Mouse (Mus musculus) adrenal gland, adult (tissue): ENCODE data around the gene Hbq1b.

ENCODE experiments used
- DNase-seq, 2 experiments: peaks; one replicate each; pipeline ENCODE4 v3.0.0; 2022 to 2023; ENCODE audit warnings: low spot score in 1 of 2; ENCODE audit not compliant: inconsistent age in 2 of 2

Gene Hbq1b

DNA sequence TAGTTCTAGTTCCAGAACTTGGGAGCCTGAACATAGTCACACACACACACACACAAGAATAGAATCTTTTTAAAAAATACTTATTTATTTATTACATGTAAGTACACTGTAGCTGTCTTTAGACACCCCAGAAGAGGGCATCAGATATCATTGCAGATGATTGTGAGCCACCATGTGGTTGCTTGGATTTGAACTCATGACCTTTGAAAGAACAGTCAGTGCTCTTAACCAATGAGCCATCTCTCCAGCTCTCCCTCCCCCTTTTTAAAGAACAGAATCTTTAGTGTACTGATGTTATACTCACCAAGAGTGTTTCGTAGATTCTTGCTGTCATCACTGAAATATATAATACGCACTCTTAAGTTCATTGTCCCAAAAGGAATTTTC, 11.8 kb downstream of the Hbq1b start:
- no peak for DNase-seq

DNA sequence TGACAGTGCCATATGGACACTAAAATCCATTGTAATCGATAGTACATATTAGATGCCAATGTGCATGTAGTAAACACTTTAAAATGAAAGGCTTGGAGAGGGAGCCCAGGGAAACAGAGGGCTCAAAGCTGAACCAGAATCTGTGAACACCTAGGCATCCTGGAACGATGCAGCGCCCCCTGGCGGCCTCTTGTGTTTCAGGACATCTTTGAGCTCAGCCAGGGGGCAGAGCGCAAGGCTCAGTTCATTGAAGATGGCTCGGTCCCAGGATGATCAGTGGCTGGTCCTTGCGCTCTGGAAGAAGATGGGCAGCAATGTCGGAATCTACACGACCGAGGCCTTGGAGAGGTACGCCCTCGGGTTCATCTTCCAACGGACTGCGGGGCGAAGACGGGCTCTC, 13.1 kb downstream of the Hbq1b start, which contains the start of gene Hbq1a:
Gene Hbq1a, plus strand, starts transcription at position 205 of the 400 bp plus-strand sequence.
- DNase-seq = peak; percentile 48 to 78

DNA sequence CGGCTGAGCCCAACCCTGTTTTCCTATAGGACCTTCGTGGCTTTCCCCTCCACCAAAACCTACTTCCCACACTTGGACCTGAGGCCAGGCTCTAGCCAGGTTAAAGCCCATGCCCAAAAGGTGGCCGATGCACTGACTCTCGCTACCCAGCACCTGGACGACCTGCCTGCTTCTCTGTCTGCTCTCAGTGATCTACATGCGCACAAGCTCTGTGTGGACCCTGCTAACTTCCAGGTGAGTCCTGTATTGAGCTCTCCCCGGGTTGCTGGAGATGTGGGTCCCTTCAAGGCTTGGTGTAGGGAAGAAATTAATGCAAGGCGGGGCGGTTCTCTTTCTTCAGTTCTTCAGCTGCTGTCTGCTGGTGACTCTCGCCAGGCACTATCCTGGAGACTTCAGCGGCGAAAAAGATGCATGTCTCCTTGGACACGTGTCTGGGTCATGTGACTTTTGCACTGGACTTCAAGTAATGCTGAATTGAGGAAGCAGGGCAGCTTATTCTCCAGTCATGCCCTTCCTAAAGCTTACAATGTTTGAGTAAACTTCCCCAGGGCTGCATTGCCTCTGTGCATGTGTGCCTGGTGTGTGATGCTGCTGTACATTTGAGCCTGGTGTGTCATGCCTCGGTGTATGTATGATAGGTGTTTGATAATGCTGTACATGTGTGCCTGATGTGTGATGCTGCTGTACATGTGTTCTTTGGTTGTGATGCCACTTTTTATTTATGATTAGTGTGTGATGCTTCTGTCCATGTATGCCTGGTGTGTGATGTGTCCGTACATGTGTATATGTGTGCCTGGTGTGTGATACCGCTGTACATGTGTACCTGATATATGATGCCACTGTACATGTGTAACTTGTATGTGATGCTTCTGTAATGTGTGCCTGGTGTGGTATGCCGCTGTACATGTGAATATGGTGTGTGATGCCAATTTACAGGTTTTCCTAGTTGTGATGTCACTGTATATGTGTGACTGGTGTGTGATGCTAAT, 13.8 kb downstream of the Hbq1b start:
- DNase-seq = no peak

DNA sequence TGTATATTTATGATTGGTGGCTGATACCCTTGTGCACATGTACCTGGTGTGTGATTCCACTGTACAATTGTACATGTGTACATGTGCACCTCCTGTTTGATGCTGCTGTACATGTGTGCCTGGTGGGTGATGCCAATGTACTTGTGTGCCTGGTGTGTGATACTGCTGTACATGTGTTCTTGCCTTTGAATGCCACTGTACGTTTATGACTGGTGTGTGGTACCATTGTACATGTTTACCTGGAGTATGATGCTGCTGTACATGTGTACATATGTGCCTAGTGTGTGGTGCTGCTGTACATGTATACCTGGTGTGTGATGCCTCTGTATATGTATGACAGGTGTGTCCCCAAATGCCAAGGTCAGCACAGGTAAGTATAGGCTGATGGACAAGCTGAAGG, 14.7 kb downstream of the Hbq1b start:
- no peak for DNase-seq

DNA sequence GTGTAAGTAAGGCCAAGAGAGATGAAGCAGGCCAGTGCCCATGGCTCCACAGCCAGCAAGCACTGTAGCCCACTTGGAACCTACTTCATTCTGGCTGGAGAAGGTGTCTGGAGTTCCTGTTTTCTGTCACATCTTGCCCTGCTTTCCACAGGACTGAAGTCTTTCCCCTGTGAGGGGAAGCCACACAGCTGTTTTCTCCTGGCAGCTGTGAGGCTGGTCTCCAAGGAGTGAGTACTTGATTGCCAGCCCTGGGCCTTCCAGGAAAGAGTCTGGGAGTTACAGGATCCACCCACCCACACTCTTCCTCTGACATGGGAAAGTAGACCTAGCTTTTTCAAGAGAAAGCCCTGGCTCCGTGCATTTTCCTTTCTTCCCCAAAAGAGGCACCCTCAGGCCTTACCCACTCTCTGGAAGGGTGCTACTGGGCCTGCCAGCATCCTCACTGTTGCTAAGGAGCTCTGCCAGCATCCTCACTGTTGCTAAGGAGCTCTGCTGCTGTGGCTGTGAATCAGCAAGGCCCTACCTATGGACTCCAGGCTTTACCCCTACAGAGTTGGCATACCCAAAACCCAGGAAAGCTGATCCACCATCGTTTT, 16.2 kb downstream of the Hbq1b start:
- DNase-seq = no peak

DNA sequence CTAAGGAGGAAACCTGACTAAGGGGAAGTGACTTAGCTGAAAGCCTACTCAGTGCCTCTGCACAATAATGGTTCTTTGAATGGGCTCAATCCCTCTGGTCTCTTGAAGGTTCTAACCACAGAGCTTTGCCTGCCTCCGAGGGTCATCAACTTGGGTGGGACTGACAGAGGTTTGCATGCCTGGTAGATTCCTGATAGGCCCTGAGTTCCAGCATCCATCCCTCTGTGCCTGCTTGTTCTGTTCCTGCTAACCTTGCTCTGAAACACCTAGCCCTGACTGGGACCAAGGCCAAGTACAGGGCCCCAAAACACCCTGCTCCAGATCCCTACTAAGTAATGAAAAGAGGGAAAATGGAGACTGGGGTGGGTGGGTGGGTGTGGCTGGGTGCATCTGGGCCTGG, 16.7 kb downstream of the Hbq1b start:
- DNase-seq = no peak

DNA sequence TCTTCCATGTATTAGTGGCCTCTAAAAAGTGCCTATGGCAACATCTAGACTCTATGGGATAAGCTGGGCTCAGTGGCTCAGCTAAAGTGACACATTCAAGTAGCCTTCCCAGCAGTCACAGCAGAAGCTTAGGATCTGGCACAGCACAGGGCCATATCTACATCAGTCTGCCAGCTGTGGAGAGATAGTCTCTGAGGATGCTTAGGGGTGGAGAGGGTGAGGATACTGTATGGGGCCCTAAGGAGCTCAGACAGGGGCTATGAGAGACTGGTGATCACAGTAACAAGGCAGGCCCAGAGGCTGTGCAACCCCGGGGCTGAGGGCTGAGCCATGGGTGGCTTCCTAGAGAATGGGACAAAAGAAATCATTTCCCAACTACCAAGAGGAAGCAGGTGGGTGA, 20.2 kb downstream of the Hbq1b start:
- DNase-seq = no peak

DNA sequence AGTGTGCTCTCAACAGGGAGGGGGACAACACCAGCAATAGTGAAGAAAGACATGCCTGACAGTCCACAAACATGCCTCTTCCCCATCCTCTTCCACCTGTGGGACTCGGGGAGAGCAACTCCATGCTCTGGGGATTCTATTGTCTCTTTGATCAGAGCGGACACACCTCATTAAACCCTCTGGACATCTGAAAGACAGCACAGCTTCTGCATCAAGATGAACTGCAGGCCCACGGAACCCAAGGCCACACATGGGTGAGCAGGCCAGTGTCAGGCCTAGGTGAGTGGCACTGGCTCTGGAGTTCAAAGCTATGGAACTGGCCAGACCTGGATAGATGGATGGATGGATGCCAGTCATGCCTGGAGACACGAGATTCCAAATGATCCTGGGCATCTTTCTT, 22.7 kb downstream of the Hbq1b start:
- DNase-seq = no peak

DNA sequence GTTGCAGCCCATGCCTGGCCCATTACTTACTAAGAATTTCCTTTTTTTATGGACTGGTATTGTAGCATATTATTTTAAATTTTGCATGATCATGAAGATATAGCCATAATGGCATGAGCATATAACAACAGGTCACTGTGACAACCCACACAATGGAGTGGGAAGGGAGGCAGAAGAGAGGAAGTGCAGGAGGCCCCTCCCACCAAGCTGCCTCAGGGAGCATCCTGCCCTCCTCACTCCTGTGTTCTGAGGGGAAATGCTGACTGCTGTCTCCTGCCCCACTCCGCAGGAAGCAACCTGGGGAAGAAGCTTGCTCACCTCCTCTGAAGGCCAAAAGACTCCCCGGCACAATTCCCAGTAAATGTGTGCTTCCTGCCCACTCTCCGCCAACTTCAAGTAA, 23.2 kb downstream of the Hbq1b start:
- no peak for DNase-seq

DNA sequence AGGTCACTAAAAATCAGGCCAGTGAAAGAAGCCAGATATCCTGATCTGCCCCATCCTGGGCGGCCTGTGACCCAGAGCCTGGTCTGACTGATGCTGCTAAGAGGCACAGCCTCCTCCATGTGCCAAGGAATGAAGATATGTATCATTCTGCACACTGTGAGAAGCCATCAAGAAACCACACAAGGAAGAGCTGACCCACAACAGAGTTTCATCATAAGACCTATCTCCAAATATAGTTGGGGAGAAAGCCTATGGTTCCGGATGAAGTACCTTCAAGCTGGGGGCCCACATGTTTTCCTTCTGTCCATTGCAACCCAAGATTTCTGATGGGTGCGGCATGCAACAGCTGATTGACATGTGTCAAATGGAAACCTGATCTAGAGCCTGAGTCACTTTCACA, 29.2 kb downstream of the Hbq1b start:
- DNase-seq = no peak

DNA sequence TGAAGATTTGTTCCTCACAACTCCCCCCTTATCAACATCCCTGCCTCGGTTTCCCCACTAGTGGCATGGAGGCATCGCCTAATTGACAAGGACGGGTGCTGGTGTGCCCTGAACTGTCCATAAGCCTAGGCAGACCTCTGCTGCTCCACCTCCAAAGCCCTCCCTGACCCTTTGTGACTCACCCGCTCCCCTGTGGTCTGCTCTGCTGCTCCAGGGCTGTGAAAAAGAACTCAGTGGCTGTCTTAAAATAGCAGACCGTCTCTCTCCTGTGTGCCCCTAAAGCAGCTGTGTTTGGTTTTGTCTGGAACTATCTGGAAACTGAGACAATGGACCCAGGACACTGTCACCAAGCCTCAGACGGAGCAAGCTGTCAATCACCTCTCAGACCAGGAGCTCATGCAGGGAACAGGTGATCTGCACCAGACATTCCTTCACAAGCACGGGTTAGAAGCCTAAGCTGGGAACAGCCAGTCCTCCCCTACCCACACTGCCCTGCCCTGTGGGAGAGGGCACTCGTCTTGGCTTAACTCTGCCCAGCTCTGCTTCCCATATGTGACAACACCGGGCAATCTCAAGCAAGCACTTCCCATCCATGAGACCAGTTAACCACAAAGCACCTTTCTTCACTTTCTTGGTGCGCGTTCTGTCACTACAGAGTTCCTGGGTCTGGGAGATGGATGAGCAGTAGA, 33.9 kb downstream of the Hbq1b start:
- no peak for DNase-seq

DNA sequence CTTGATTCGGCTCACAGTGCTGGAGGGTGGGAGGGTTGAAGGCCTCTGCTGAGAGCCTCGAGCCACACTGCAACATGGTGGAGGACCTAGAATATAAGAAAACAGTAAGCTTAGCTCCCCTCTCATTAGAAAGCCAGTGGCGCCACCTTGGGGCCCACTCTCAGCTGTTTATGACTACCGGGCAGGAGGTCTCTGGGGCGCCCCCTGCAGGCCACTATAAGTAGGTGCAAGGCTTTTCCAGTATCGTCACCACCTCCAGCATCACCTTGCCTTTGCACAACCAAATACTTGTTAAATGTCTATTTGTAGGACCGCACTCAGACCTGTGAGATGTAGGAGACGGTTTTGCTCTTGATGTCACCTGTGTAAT, 34.4 kb downstream of the Hbq1b start:
- peak; percentile 60 to 79 for DNase-seq

DNA sequence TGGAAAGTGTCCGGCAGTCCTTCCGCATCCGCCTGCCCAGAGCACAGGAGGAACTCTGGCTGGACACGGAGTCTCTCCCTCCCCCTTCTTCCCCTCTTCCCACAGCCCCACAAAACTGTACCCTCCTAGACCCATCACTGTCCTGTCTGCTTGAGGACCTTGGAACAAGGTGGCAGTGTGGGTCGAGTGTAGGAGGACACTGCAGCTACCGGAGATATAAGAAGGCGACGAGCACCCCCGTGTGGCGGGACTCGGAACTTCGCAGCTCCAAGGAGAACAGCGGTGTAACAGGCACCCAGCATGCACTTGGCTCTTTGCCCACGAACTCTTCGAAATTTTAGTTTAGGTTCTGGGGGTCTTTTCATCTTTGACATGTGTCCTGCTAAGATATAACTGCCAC, 37.8 kb downstream of the Hbq1b start:
- DNase-seq = peak; percentile 82 to 95

DNA sequence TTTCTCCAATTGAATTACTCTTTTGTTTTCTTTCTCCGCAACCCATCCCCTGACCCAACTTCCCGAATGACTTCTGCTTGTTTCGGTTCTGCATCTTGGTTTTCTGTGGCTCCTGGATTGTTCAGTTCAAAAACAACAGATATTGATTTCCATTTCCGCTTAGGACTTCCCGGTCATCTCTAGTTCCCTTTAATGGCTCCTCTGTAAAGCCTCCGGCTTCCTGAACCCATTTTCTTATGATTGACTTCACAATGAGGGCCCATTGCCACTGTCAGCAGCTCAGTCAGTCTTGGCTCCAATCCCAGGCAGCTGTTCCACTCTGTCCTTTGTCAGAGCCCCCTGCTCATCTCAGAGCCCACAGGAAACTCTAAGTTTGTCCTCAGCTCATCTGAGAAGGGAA, 44.3 kb downstream of the Hbq1b start:
- peak in 1 of 2 experiments; percentile 57 for DNase-seq

DNA sequence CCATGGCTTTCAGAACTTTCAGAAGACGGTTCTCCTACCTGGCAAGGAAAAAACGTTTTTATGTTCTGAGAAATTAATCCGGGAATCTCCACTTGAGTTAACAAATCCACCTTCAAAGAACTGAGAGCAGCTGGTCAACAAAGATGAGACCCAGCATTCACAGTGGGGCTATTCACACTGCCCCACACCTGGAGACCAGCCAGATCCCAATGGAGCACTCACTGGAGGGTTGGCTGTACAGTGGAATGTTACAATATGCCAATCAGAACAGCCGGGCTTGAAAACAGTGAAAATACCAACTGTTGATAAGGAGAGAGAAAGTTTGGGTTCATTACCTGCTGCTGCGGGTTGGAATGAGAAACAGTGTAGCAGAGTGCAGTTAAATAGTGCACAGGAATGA, 45.1 kb downstream of the Hbq1b start:
- DNase-seq = no peak

DNA sequence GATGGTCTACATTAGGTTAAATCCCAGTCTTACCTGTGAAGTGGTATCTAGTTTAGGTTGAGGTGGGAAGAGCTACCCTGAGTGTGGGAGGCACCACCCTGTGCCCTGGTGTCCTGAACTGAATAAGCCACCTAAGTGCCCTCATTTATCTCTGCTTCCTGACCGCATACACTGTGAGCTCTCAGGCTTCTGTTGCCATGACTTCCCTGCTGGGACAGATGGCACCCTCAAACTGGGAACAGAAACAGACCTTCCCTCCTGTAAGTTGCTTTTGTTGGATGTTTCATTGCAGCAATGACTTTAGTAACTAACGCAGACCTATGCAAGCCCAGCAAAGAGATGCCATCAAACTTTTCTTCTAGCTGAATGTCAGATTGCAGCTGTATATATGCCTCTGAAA, 46.5 kb downstream of the Hbq1b start:
- no peak for DNase-seq

DNA sequence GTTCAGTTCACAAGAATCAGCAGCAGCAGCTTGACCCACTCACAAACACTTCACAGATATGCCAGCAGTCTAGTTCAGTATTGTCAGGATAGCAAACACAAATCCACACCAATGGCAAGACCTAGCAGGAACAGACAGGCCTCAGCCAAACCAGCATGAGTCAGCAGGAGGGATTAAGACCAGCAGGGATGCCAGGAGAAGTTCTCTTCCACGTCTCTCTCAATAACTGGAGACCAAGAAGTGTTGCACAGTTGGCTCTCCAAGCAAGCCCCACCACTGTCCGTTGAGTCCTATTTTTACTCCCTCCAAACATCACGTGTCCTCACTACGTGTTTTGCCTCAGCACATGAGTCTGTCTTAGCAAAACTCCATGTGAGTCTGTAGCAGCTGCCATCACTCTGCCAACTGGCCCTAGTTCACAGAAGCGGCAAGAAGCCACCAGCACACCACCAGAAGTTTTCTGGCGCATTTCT, 49.7 kb downstream of the Hbq1b start:
- DNase-seq = no peak
